Mouse (Mus musculus) embryonic facial prominence, embryonic 11.5 days (tissue): Measurements from ENCODE around the gene Cnot1. TPM values are rescaled to one million over a fixed set of nuclear protein-coding genes. Genes with fewer than 3 reads are reported as not detected.

Experiments used
- ATAC-seq: fragments of 200-750 bp; cut with Nextera tagmentation; replicated peaks from 2 replicates; pipeline ENCODE4 v1.8.0; 2017; ENCODE audit warnings: low read depth; ENCODE audit not compliant: insufficient number of reproducible peaks, low FRiP score, low TSS enrichment
- DNase-seq: peaks from one replicate; pipeline ENCODE4 v3.0.0-alpha.2; 2015; ENCODE audit warnings: low spot score
- H3K27ac ChIP-seq: fragments of 300-500 bp; sonication (generic); replicated peaks from 2 replicates; pipeline ENCODE4 v1.5.1; 2014; ENCODE audit warnings: mild to moderate bottlenecking, low read depth, low read length, control low read depth
- H3K27me3 ChIP-seq: fragments of 300-500 bp; sonication (generic); 2 replicates; pipeline ENCODE4 v1.6.1; 2014; ENCODE audit warnings: mild to moderate bottlenecking, low read length, moderate library complexity, mixed read lengths; ENCODE audit not compliant: control insufficient read depth, insufficient read depth
- H3K36me3 ChIP-seq: fragments of 300-500 bp; sonication (generic); replicated peaks from 2 replicates; pipeline ENCODE4 v1.6.1; 2014; ENCODE audit warnings: low read depth, mild to moderate bottlenecking, low read length, moderate library complexity, mixed read lengths; ENCODE audit not compliant: control insufficient read depth, insufficient read depth
- H3K4me1 ChIP-seq: fragments of 300-500 bp; sonication (generic); 2 replicates; pipeline ENCODE4 v1.6.1; 2014; ENCODE audit warnings: low read length, mixed read lengths; ENCODE audit not compliant: control insufficient read depth, insufficient read depth
- H3K4me2 ChIP-seq: fragments of 300-500 bp; sonication (generic); 2 replicates; pipeline ENCODE4 v1.6.1; 2014; ENCODE audit warnings: low read depth, mild to moderate bottlenecking, control low read depth, low read length, moderate library complexity
- H3K4me3 ChIP-seq: fragments of 300-500 bp; sonication (generic); 2 replicates; pipeline ENCODE4 v1.5.1; 2014; ENCODE audit warnings: low read depth, low read length, control low read depth
- H3K9ac ChIP-seq: fragments of 300-500 bp; sonication (generic); replicated peaks from 2 replicates; pipeline ENCODE4 v1.6.1; 2014; ENCODE audit warnings: mild to moderate bottlenecking, control low read depth, low read length
- H3K9me3 ChIP-seq: fragments of 300-500 bp; sonication (generic); replicated peaks from 2 replicates; pipeline ENCODE4 v1.6.1; 2016; ENCODE audit warnings: mild to moderate bottlenecking, low read length, inconsistent platforms, mixed read lengths; ENCODE audit not compliant: control insufficient read depth
- WGBS: fragments of 180-500 bp; shearing (Covaris S2); extraction: QIAGEN DNeasy Blood & Tissue Kit; methylation state at CpG from one replicate; pipeline ENCODE4 v1.1.7; 2014; 5-methylcytosine and 5-hydroxymethylcytosine counted together
- polyA plus RNA-seq: library from polyadenylated mRNA; unstranded; fragments of >200 nt; fragmentation: Nextera tagmentation; extraction: Ambion mirVana; gene quantifications from 2 replicates; pipeline ENCODE4 v1.2.1, GENCODE M21; 2014

Cnot1 gene
- polyA plus RNA-seq, 1 experiment from 2014 or later: 119 TPM

DNA sequence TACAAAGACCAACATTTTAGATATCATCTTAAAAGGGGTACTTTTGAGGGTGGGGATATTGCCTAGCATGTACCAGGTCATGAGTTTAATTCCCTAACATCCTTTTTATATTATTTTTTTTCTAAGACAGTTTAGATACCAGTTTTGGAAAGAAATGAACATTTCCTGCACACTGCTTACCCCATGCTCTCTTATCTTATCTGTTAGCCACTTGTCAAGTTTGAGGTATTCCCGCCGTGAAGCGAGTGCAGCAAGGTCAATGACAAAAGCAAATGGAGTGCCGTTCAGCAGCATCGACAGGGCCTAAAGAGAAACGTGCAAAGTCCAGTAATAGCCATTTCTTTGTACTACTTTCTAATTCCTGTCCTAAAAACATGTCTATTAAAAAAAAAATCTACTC is 46.9 kb downstream of the Cnot1 start:
- no peaks in the 10 kb centered on the region for H3K27me3 ChIP-seq
- ATAC-seq: no peak
- H3K36me3 ChIP-seq: peaks cover 10% of the 10 kb centered on the region
- H3K4me3 ChIP-seq: no peak overlapping the region
- H3K27ac ChIP-seq: no peak overlapping the region
- H3K9me3 ChIP-seq: no peaks in the 10 kb centered on the region
- H3K4me1 ChIP-seq: no peaks in the 10 kb centered on the region
- 96% methylated on average over 6 of the region's 6 CpGs for WGBS
- no peak for DNase-seq
- H3K9ac ChIP-seq: no peak overlapping the region
- H3K4me2 ChIP-seq: no peak overlapping the region

DNA sequence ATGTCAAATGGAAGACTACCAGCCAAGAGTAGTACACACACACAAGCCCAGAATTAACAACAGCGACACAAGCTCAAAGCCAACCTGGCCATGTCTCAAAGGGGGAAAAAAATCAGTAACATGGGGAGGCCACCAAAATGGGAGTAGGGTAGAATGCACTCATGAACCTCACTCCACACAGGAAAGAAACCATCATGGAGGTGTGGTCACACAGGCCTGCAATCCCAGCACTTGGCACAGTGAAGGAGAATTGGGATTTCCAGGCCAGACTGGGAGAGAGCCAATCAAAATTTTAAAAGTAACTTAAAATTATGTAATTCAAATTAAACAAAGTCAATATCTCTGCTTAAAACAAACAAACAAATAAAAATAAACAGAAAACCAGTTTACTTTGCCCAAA is 55.3 kb downstream of the Cnot1 start:
- no peak for ATAC-seq
- H3K4me2 ChIP-seq: no peak overlapping the region
- H3K36me3 ChIP-seq: peaks cover 10% of the 10 kb centered on the region
- WGBS: 95% methylated on average over 1 of the region's 1 CpGs
- no peak overlapping the region for H3K27ac ChIP-seq
- H3K4me3 ChIP-seq: no peak overlapping the region
- no peak overlapping the region for H3K9ac ChIP-seq
- no peak for DNase-seq
- no peaks in the 10 kb centered on the region for H3K4me1 ChIP-seq
- no peaks in the 10 kb centered on the region for H3K27me3 ChIP-seq
- H3K9me3 ChIP-seq: no peaks in the 10 kb centered on the region

GRCm38 (mm10) chr8:95748028-95748427 is 59.2 kb downstream of the Cnot1 start:
- no peak for DNase-seq

DNA sequence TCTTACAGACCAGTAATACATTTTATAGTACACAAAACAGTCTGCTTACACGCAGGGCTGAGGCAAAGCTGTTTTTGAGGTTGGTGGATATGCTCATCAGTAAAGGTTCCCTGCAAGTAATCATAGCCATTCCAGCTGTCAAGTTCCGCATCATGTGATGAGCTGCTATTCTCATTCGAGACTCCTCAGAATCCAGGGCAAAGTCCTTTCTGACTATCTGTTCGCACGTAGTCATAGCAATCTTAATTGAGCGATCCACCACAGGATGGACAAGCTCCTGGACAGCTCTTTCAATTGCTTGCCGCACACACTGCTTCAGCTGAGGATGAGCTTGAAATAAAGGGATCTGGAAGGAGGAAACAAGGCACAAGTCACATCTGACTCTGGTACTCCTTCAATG is 65.5 kb downstream of the Cnot1 start:
- ATAC-seq: no peak

More at GRCm38 (mm10) chr8:95748028-95748427, 59.2 kb downstream of the Cnot1 start:
- WGBS: 93% methylated on average over 4 of the region's 4 CpGs
- Histone ChIP-seq H3K4me3 (no peak overlapping the region), H3K27ac (no peak overlapping the region), H3K4me1 (no peaks in the 10 kb centered on the region), H3K36me3 (peaks cover 10% of the 10 kb centered on the region), H3K27me3 (no peaks in the 10 kb centered on the region), H3K9me3 (no peaks in the 10 kb centered on the region), H3K9ac (no peak overlapping the region), H3K4me2 (no peak overlapping the region)
- ATAC-seq: no peak

GRCm38 (mm10) chr8:95738596-95738995 is 68.7 kb downstream of the Cnot1 start:
- Histone ChIP-seq H3K9me3 (no peaks in the 10 kb centered on the region), H3K27ac (no peak overlapping the region), H3K36me3 (peaks cover 13% of the 10 kb centered on the region), H3K9ac (no peak overlapping the region), H3K4me1 (no peaks in the 10 kb centered on the region), H3K27me3 (no peaks in the 10 kb centered on the region), H3K4me3 (no peak overlapping the region), H3K4me2 (no peak overlapping the region)
- 86% methylated on average over 7 of the region's 7 CpGs for WGBS
- no peak for ATAC-seq
- peak; percentile 39 for DNase-seq

More for the DNA sequence above, 65.5 kb downstream of the Cnot1 start:
- Histone ChIP-seq H3K4me2 (no peak overlapping the region), H3K9me3 (no peaks in the 10 kb centered on the region), H3K4me1 (no peaks in the 10 kb centered on the region), H3K27me3 (no peaks in the 10 kb centered on the region), H3K9ac (no peak overlapping the region), H3K27ac (no peak overlapping the region), H3K36me3 (peaks cover 6% of the 10 kb centered on the region), H3K4me3 (no peak overlapping the region)
- WGBS: 90% methylated on average over 7 of the region's 7 CpGs
- DNase-seq: no peak

GRCm38 (mm10) chr8:95727625-95728024 is 79.6 kb downstream of the Cnot1 start:
- 88% methylated on average over 4 of the region's 4 CpGs for WGBS
- Histone ChIP-seq H3K27me3 (no peaks in the 10 kb centered on the region), H3K27ac (no peak overlapping the region), H3K9me3 (no peaks in the 10 kb centered on the region), H3K36me3 (peaks cover 9% of the 10 kb centered on the region), H3K4me2 (no peak overlapping the region), H3K4me1 (no peaks in the 10 kb centered on the region), H3K9ac (no peak overlapping the region), H3K4me3 (no peak overlapping the region)
- ATAC-seq (no peak), DNase-seq (no peak)

DNA sequence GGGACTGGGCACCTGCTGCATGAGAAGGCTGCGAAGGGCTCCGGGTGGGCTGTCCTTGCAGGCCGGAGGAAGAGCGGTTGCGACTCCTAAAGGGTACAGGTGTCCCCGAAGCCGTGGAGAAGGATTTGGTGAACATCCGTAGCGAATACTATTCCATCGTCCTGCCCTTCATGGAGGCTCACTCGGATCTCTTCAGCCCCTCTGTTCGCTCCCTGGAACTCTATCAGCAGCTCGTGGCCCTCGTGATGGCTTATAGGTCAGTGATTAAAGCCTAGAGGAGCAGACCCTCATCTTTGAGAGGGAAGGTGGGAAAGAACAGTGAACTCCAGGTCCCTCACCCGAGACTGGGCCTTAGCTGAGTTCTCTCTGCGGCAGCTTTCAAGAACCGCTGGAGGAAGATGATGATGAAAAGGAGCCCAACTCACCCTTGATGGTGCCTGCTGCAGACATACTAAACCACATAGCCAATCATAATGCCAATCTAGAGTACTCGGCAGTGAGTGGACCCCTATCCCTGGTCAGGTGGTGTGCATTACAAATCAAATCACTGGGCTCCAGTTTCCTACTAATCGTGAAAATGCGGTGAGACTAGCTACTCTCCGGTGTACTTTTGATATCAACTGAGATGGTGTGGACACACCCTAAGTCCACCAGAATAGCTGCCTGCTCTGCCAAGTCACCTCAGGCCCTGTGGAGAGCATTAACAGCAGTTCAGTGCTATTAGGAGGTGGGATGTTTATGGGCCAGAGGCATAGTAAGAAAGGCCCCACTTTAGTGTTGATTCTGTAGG is 90.5 kb downstream of the Cnot1 start:
- Histone ChIP-seq H3K4me3 (peak overlapping the region; percentile 75), H3K9ac (peak overlapping the region; percentile 87), H3K4me1 (no peaks in the 10 kb centered on the region; the same call in none of the 2 replicates), H3K36me3 (peaks cover 4% of the 10 kb centered on the region; the same call in 1 of the 2 replicates), H3K9me3 (no peaks in the 10 kb centered on the region), H3K27me3 (no peaks in the 10 kb centered on the region), H3K4me2 (peak overlapping the region; percentile 87), H3K27ac (no peak overlapping the region)
- 19% methylated on average over 21 of the region's 21 CpGs for WGBS
- DNase-seq: no peak
- no peak for ATAC-seq
